Mouse (Mus musculus) gastrocnemius, adult 8-10 months (tissue): Measurements from ENCODE around the gene Slc23a2. TPM values are rescaled to one million over a fixed set of nuclear protein-coding genes. Genes with fewer than 3 reads are reported as not detected.

Experiments
- DNase-seq, 2 experiments: peaks; one replicate each; pipeline ENCODE4 v3.0.0; 2022; ENCODE audit warnings: low spot score in 2 of 2
- total RNA-seq, 4 experiments: library from RNA; stranded (reverse); gene quantifications; 2 replicates each; pipeline ENCODE4 v1.2.4; 2022

Slc23a2 gene
- total RNA-seq, 4 experiments from 2014 or later: 8.0 to 10.3 (median 9.6) TPM

DNA sequence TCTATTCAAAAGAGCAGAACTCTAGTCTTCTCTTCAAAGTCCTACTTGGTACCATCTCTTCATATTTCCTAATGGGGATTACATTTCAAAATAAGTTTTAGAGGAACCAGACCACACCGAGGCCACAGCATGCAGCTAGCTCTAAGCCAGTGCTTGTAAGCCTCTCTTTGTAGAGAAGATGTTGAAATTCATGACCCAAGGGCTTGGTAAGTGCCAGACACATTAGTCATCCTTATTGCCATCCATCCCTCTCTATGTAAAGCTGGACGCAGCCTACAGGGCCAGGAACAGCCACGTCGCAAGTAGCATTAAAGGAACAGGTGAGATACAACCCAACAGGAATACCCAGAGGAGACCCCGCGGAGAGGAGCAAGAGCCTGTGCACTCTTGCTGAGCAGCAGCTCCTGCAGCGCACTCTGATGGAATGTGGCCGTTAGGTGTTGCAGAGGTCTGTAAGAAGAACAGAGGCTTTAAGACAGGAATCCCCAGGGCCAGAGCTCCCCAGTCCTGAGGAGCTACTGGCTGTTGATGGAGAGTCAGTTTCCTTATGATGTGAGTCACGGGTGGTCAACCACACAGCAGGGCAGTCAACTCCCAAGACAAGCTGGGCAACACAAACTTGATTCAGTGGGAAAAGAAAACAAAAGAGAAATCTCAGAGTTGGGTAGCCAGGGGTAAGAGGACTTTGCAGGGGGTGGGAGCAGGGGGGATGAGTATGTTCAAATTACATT, 45.8 kb downstream of the Slc23a2 start:
- no peak for DNase-seq

DNA sequence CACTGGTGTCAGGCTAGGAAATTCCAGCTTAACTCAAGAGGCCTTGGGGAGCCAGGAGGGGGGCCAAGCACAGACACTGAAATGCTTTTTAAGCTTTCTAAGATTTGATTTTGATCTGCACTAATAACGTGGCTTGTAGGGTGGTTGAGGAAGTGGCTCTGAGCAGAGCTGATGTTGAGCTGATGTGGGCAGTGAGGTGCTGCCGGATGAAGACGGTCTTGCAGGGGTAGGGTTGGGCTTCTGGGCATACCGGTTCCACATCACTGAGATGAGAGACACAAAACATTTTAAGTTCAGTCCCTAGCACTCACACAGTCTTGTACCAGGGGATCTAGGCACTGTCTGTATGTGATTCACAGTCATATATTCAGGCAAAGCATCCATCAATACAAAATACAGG, 46.5 kb downstream of the Slc23a2 start:
- DNase-seq: no peak

DNA sequence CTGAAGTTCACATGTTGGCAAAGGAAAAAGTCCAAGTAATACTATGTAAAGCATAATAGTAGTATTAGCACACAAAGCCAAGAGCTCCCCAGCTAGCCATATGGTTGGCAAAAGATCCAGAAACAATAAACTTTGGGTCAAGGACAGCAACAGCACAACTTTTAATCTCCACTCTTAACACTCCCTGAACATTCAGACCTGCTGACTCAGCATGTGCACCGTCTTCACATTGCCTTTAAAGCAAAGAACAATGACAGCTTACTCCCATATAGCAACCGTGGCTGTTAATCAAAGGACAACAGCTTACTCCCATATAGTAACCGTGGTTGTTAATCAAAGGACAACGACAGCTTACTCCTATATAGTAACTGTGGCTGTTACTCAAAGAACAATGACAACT, 48.3 kb downstream of the Slc23a2 start:
- DNase-seq: no peak

DNA sequence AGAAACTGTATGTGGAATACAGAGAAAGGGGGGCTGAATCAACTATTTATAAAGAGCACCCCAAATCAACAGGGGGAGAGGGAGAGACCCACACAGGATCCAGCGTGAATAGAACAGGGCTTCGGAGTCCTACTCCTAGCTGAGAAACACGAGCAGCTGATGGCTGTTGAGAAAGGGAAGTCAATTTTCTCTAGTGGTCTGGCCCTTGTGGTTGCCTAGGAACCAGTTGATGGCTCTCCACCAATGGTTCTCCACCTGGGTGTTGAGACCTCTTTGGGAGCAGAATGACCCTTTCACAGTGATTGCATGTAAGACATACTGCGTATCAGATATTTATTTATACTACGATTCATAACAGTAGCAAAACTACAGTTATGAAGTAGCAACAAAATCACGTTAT, 49.1 kb downstream of the Slc23a2 start:
- no peak for DNase-seq

DNA sequence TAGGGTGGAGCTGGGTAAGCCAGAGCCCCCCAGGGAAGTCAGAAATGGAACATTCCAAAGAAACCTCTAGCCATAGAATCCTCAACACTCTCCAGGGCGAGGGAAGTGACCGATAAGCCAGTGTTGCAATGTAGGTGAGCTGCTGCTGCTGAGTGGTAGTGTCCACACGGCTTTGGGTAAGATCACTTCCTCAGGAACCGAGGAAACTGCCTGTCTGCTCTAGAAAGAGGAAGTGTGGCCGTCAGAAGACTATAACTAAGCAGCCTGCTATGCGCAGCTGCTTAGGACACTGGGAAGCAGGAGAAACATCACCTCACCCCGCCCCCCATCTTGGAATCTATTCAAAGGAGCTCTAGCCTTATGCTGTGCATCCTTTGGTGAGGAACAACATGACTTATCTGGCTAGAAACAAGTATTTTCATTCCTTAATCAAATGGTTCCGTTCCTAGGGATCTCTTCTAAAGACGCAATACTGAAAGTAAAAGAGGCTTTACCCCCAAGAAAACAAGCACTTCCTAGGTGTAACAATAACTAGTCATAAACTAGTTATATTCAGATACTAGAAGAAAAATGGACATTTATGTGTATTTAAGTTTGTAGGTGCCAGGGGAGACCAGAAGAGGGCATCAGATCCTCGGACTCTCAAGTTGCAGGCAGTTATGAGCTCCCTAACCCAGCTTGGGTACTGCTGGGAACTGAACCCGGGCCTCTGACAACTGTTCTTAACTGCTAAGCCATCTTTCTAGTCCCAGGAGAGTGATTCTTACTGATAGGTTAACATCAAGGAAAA, 50.3 kb downstream of the Slc23a2 start:
- no peak for DNase-seq

DNA sequence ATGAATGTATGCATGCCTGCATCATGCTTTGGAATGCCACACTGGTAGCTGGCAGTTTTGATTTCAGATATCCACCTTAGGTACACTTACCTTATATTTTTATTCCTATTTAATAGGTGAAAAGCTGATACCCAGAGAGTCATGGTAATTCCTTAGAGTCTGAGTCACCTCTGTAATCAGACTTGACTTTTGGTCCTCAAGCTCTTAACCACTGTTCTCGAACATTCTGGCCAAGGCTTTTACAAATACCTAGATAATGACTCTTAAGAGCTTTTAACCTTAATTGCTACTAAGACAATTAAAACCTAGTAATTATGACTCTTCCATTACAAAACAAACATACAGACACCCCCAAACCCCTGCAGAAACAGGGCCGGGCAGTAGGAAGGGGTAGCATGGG, 51.2 kb downstream of the Slc23a2 start:
- DNase-seq: no peak

DNA sequence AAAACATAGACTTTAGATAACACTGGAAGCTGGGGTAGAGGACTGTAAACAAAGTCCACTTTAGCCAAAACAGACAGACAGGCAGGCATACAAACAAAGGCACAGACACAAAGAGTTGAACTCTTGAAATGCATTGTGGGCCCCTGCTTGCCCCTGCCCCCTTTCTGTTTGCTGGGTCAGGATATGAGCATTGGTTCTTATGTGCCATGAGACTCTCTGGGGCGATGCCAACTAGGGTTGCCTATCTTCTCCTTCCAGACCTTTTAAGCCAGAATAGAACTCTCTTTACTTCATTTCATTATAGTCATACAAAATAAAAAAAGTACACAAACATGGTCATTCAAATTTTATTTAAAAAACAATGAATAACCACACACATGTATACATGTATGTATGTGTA, 51.6 kb downstream of the Slc23a2 start:
- no peak for DNase-seq

DNA sequence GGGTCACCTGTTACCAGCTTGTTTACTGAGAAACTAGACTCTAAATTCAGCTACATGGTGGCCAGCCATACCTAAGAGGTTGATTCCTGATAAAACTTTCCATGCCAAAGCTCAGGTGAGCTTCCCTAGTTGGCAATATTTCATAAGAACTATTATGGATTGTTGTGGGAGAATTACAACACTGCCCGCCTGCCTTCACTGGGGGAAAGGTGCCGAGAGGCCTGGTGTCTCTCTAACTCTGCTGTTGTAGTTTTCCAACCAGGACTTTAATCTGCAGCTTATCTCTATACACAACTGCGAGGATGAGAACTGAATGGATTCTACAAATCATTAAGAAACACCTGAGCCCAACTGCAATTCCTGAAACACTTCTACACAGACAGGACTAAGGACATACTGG, 52.2 kb downstream of the Slc23a2 start:
- DNase-seq: no peak

DNA sequence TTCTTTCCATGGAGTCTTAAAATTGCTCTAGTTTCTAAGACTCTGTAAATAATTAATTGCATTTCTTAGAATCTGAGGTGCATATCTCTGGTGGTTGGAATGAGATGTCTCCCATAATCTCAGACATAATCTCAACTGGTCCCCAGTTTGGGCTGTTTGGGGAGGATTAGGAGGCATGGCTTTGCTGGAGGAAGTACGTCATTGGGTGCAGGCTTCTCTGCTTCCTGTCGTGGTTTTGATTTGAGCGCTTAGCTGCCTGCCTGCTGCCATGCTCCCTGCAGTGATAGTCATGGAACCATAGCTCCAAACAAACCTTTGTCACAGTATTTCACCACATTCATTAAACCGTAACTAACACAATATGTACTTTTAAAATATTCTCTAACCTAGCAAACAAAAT, 53.2 kb downstream of the Slc23a2 start:
- no peak for DNase-seq

DNA sequence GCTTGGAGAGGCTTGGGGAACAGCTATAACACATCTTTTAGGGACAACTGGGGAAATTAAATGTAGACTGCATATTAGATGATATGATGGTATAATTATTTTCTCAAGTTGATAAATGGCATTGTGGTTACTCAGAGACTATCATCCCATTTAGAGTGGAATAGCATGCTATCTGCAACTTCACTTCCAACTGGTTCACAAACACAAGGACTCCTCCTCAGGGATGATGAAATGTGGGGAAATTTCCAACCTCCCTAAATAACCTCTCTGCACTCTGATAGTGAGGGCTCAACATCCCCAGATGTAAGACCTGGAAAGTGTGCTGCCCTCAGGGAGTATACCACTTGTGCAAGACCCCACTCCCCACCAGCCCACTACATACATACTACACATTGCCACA, 60.1 kb downstream of the Slc23a2 start:
- DNase-seq: no peak

DNA sequence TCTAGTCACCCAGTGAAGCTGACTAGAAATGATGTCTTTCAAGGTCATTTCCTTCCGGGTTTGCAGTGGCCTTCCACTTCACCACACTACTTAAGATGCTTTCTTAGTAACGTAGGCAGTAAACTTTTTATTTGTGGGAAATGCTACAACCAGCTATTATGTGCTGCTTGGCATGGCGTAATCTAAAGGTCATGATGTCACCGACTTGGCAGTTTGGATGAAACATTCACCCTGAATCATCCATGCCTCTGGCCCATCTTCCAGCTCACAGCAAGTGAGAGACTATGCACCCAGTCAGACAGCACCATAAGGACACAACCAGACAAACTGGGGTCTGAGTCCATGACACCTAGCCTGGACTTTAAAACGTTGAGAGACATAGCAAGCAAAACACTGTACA, 60.5 kb downstream of the Slc23a2 start:
- DNase-seq: no peak

DNA sequence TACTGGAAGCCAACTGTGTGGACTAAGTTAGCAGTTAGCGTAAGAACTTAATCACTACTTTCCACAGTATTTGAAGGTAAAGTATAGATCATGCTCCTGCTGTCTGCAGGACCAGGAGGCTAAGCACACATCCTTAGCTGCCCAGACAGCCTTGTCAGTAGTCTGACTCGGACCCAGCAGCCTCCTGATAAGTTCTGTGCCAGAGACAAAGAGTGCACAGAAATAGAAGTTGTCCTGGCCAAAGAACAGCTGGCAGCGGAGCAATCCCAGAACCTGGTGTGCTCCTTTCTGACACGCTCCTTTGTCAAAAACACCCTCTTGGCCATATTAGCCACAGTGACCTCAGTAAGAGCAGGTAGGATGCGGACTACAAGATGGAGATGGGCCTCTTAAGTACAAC, 65.8 kb downstream of the Slc23a2 start:
- DNase-seq: no peak

DNA sequence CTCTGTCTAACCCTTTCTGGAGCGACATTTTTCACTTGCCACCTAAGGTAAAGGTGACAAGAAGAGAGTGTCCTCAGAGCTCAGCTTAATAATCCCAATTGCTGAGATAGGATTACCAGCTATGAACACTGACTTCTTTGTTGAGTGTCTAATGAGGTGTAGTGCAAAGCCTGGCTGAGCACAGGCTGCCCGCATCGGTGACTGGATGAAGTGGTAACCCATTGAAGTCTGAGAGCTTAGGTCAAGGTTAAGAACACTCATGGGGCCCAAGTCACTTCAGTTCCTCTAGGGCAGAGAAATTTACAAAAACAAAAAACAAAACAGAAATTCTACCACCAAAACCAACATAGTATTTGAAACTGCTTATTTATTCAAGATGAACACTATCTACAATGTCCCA, 71.9 kb downstream of the Slc23a2 start:
- no peak for DNase-seq

DNA sequence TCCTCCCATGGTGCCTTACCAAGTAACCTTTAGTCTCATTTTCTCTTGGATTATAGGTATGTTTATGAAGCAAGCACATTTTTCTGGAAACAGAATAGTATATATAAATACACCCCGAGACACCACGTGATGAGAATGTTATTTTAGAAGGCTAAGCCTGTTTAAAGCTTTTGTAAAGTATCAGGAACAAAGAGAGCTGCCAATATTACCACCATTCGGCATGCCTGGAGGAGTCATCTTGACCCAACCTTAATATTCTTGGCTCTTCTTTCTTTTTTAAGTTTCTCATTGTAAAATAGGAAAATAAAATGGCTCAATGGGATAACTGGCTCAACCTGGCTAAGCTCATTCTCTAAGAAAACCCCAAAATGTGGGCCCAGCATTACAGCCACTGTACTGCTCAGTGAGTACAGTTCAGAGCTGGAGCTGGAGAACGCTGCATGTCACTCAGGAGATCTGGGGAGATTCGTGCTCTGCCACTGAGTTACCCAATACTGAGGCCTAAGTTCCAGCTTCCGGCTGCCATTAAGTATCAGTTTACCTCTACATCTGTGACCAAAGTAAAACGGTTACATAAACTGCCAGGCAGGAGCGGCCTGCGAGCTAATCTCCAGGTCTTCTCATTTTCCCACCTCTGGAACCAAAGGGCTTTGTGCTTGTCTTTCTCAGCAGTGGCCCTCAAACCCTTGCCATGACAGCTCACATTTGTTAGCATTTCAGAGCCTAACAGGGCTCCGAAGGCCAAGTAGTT, 74.7 kb downstream of the Slc23a2 start:
- DNase-seq: peak; percentile 33 to 63

DNA sequence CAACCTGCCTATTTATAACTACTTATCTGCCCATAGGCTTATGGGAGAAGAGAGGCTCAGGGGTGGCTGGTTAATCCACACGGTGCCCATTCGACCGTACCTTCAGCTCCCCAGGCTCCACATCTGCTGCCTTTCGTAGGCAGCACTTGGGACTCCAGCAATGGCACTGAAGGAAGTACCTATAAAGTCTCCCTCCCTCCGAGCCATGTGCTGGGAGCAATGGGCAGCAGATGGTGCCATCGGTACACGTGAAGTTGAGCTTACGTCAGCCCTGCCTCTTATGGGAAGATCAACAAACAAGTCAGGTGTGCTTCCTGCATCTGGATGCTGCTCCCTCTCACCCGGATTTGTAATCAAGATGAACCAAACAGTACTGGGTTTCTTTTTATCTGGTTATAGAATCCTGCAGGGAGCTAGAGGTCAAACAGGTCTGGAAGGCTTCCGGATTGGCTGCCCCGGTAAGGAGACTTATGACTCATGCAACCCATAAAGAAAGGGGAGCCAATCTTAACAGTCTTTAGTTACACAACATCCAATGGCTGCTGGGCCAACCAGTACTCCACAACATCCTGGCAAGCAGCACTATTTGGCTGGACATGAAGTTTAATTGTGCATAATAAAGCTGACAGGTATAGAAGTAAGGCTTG, 80.6 kb downstream of the Slc23a2 start:
- DNase-seq: no peak

DNA sequence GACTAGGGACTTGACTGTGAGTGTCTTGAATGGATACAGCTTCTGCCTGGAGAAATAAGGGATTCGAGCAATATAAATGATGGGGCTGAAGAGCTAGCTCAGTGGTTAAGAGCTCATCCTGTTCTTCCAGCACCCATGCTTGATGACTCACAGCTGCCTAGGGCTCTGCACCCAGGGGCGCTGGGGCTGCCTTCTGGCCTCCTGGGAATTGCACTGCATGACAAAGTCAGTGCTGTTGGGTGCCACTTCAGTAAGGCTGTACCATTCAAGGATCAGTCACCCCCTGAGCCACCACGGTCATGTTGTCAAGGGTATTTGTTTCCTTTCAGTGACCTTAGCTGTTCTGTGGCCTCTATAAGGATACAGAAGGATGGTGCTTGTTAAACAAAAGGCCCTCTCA, 81.1 kb downstream of the Slc23a2 start:
- DNase-seq: no peak

DNA sequence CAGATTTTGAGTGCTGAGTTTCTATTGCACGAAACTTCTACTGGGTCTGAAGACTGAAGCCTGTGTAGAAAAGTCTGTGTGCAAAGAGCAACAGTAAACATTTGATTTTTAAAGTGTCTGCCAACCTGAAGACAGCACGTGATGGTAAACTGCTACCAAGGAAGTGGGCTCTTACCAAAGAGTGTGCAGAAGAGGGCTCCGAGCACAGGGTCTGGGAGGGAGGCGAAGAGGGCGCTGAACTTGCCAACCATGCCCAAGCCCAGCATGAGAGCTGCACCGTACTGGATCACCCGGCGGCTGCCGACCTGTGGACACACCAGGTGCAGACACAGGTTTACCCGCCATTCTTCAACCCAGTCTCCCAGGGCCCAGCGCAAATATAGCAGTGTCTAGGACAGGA, 83.0 kb downstream of the Slc23a2 start:
- DNase-seq: no peak

DNA sequence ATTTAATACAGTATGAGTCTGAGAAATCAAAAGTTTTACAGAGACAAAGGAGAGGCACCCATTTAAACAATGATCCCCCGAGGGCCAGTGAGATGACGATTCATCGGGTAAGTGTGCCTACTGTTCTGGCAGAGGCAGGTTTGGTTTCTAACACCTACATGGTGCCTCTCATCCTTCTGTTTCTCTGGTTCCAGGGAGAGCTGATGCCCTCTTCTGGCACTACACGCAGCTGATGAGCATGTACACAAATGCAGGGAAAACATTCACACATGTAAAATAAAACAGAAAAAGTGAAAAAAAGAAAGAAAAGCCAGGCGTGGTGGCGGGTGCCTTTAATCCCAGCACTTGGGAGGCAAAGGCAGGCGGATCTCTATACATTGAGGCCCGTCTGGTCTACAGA, 85.0 kb downstream of the Slc23a2 start:
- DNase-seq: no peak

DNA sequence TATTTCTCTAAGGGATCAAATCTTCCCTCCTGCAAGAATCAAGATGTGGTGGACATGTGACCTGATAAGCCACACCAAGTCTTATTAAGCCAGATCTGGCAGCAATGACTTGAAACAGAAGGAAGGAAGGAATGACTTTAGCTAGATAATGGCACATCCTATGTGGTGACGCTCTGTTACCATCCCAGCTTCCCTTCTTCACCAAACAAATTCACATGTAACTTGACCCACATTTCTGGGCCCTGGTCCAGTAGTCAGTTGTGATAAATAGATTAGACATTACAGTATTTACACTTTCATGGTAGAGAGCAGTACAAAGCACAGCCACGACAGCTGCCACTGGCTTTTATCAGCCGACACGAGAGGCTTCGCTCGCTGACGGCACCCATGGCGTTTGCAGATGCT, 89.6 kb downstream of the Slc23a2 start:
- DNase-seq: no peak

DNA sequence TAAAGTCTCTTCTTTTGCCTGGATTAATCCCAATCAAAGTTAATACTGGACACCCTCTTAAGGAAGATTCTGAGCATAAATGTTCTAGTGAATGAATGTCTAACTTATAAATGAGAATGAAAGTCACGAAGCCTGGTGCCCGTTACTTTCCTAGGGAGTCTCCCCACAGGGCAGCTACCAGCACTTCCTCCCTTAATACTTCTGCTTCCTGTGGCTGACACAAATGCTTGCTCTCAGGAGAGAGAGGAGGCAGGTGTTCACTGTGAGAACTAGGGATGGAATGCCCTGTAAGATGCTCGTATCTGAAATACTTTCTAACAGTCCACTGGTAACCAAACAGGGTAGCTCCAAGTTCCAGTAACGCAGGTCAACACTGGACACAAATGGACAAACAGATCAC, 91.1 kb downstream of the Slc23a2 start:
- DNase-seq: no peak

DNA sequence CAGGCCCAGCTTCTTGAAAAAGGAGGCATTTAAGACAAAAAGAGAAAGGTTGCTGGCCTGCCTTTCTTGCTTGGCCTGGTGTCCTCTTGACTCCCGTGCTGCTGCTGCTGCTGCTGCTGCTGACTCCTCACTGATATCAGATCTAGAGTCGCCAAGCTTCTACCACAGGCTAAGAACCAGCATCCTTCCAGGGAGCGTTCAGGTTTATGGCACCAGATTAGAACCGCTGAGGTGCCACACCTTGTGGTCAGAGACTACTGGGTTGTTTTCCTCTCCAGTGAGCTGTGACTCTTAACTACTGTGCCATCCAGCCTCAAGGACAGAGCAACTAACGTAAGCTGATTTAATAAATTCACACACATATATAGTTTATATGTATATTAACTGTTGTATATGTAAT, 93.1 kb downstream of the Slc23a2 start:
- DNase-seq: no peak

DNA sequence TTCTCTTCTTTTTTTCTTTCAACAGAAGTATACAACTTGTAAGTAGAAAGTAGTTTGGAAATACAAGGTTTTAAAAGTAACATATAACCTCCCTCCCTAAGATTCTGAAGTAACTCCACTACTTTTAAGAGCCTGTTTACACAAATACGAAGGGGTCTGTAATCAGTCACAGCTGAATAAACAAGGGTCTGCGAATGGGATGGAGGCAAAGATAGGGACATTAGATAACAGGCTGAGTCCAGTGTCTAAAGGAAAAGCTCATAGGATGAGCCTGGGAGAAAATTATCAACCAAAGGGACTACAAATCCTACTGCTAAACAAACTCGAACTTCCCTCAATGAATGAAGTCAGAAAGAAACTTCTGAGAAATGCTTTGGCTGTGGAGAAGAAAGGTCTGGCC, 95.0 kb downstream of the Slc23a2 start:
- DNase-seq: no peak
